Mouse (Mus musculus): ENCODE measurements around the gene Pygm. TPM values are rescaled to one million over a fixed set of nuclear protein-coding genes. Genes with fewer than 3 reads are reported as not detected.

Gene Pygm
- total RNA-seq, 1 experiment from 2014 or later, result 14.1 TPM

- no peak for ATAC-seq (ENCODE audit: extremely low read depth, insufficient number of reproducible peaks, low FRiP score, poor library complexity, severe bottlenecking)
Measured at GRCm38 (mm10) chr19:6380411-6381166, 3.6 kb upstream of the Pygm start.

GRCm38 (mm10) chr19:6381238-6381637 is 3.0 kb upstream of the Pygm start:
- ATAC-seq (ENCODE audit: extremely low read depth, insufficient number of reproducible peaks, low FRiP score, poor library complexity, severe bottlenecking), result no peak

GRCm38 (mm10) chr19:6382323-6382924 is 1.8 kb upstream of the Pygm start:
- no peak for ATAC-seq (ENCODE audit: extremely low read depth, insufficient number of reproducible peaks, low FRiP score, poor library complexity, severe bottlenecking)

GRCm38 (mm10) chr19:6383470-6383869 is 729 bp upstream of the Pygm start:
- no peak for ATAC-seq (ENCODE audit: extremely low read depth, insufficient number of reproducible peaks, low FRiP score, poor library complexity, severe bottlenecking)

GRCm38 (mm10) chr19:6384954-6385353 is 755 bp downstream of the Pygm start:
- no peak for ATAC-seq (ENCODE audit: extremely low read depth, insufficient number of reproducible peaks, low FRiP score, poor library complexity, severe bottlenecking)

- ATAC-seq (ENCODE audit: extremely low read depth, insufficient number of reproducible peaks, low FRiP score, poor library complexity, severe bottlenecking), result no peak
Measured at GRCm38 (mm10) chr19:6385419-6385818, 1.2 kb downstream of the Pygm start.

GRCm38 (mm10) chr19:6385821-6386220 is 1.6 kb downstream of the Pygm start:
- ATAC-seq (ENCODE audit: extremely low read depth, insufficient number of reproducible peaks, low FRiP score, poor library complexity, severe bottlenecking), result no peak

- no peak for ATAC-seq (ENCODE audit: extremely low read depth, insufficient number of reproducible peaks, low FRiP score, poor library complexity, severe bottlenecking)
Measured at GRCm38 (mm10) chr19:6386234-6386633, 2.0 kb downstream of the Pygm start.

GRCm38 (mm10) chr19:6388006-6388405 is 3.8 kb downstream of the Pygm start:
- ATAC-seq (ENCODE audit: extremely low read depth, insufficient number of reproducible peaks, low FRiP score, poor library complexity, severe bottlenecking), result no peak

- peak; percentile 28; the same call in 1 of the 2 replicates for ATAC-seq (ENCODE audit: extremely low read depth, insufficient number of reproducible peaks, low FRiP score, poor library complexity, severe bottlenecking)
Measured at GRCm38 (mm10) chr19:6389803-6390202, 5.6 kb downstream of the Pygm start.

GRCm38 (mm10) chr19:6390251-6390650 is 6.1 kb downstream of the Pygm start:
- no peak for ATAC-seq (ENCODE audit: extremely low read depth, insufficient number of reproducible peaks, low FRiP score, poor library complexity, severe bottlenecking)

GRCm38 (mm10) chr19:6392743-6393393 is 8.7 kb downstream of the Pygm start:
- no peak for ATAC-seq (ENCODE audit: extremely low read depth, insufficient number of reproducible peaks, low FRiP score, poor library complexity, severe bottlenecking)

- no peak for ATAC-seq (ENCODE audit: extremely low read depth, insufficient number of reproducible peaks, low FRiP score, poor library complexity, severe bottlenecking)
Measured at GRCm38 (mm10) chr19:6393637-6394036, 9.4 kb downstream of the Pygm start.

GRCm38 (mm10) chr19:6396237-6396636 is 12.0 kb downstream of the Pygm start:
- ATAC-seq (ENCODE audit: extremely low read depth, insufficient number of reproducible peaks, low FRiP score, poor library complexity, severe bottlenecking), result no peak

- ATAC-seq (ENCODE audit: extremely low read depth, insufficient number of reproducible peaks, low FRiP score, poor library complexity, severe bottlenecking), result no peak
Measured at GRCm38 (mm10) chr19:6397582-6398249, 13.5 kb downstream of the Pygm start.

GRCm38 (mm10) chr19:6398447-6399284 is 14.5 kb downstream of the Pygm start:
- ATAC-seq (ENCODE audit: extremely low read depth, insufficient number of reproducible peaks, low FRiP score, poor library complexity, severe bottlenecking), result peak; percentile 11; the same call in 1 of the 2 replicates

GRCm38 (mm10) chr19:6399285-6400095 is 15.3 kb downstream of the Pygm start, which contains the start of gene Rasgrp2:
Gene Rasgrp2, plus strand, starts transcription at chr19:6399340.
- peak; percentile 25 for ATAC-seq (ENCODE audit: extremely low read depth, insufficient number of reproducible peaks, low FRiP score, poor library complexity, severe bottlenecking)
